Mouse (Mus musculus): ENCODE data around the gene Ung.

DNA sequence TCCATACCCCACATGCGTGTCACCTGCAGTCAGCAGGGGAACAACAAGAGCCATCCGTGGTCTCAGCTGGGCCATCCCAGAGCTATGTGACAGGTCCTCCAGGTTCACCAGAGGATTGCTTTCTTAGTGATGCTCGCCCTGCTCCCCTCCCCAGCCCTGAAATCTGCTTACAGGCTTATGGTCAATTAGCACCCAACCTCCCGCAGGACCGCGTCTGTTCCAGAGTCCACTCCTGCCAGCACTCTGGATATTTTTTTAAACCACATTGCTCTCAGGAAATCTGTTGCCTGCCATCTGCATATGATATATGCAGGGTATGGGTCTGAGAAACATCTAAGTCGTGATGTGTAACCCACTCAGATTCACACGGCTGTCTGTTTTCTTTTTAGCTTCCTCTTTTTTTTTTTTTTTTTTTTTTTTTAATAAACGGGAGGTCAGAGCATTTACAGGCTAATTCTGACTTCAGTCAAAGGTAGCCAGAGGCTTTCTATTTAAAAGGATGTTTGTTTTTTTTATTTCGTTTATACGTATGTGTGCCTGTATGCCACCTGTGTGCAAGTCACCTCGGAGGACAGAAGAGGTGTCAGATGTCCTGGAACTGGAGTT, 42.2 kb upstream of the Ung start:
- TF ChIP-seq CTCF (IDR thresholded peaks at IDR 0.05; ENCODE audit: control insufficient read depth, insufficient read depth, low read length) = no peak
- TF ChIP-seq POLR2A (IDR thresholded peaks at IDR 0.05; ENCODE audit: borderline replicate concordance, control insufficient read depth, low read depth, low read length) = no peak

Data from bone marrow, adult 2 months (tissue).